Comparison of ENCODE assay signal across 23 mouse cellular contexts in the genomic region with DNA sequence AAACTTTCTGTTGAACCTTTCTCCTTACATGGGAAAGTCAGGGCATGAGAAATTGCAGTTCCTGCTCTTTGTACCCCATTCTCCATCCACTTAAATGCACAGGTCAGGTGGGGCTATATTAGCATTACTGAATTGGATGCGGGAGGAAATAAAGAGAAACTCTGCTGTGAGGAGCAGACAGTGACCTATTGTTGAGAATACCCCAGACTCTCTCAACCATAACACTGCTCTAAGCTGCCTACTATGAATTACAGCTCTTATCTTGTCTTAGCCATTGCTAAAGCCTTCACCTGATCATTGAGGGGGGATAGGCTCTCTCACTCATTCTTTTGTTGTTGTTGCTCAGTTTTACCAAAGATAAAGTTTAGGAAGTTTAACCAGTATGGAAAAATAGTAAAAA.
A peak's percentile ranks its signal among the peaks of the same experiment; 100 is the strongest.
DNase-seq lines count a peak whose midpoint lies in the region; ATAC-seq and TF ChIP-seq lines count a peak whose summit lies in the region.
"Had no signal": no experiment of that assay in that cellular context is flagged by ENCODE, and none has a peak within 500 bp of the region (broad histone marks: within the 10 kb centered on the region; RNA-seq: fewer than 3 reads in every experiment).

No protein-coding gene starts in this region.

- no peak overlapping the region for H3K9ac ChIP-seq in kidney, embryonic 14.5 days (ENCODE audit: low read depth, low read length)
- H3K9ac ChIP-seq in kidney, postnatal 0 days (ENCODE audit: low read depth, low read length) = no peak overlapping the region
- H3K9ac ChIP-seq: forebrain, postnatal 0 days; hindbrain, embryonic 13.5 days had no signal

- H3K4me2 ChIP-seq in kidney, embryonic 14.5 days (replicated peaks; ENCODE audit: low read depth, low read length) = no peak overlapping the region
- H3K4me2 ChIP-seq in kidney, postnatal 0 days (ENCODE audit: low read length) = no peak overlapping the region
- H3K4me2 ChIP-seq: heart, embryonic 11.5 days; hindbrain, embryonic 13.5 days had no signal

- no peak overlapping the region for H3K27ac ChIP-seq in kidney, embryonic 14.5 days (ENCODE audit: low read depth, low read length)
- H3K27ac ChIP-seq in kidney, adult 2 months (ENCODE audit: insufficient read depth, low read depth, low read length) = no peak overlapping the region
- no peak overlapping the region for H3K27ac ChIP-seq in kidney, postnatal 0 days
- H3K27ac ChIP-seq: gastrocnemius, adult 2 months; hindbrain, embryonic 13.5 days had no signal

- DNase-seq in kidney, adult 2 months = no peak
- peak; percentile 17 for DNase-seq in kidney, postnatal 0 days (ENCODE audit: low spot score)
- no peak for DNase-seq in kidney, adult 18-20 months
- DNase-seq in retina, postnatal 1 day = peak; percentile 8
- no peak for DNase-seq in retina, embryonic 14.5 days (ENCODE audit: low spot score)
- no peak for DNase-seq in spleen, adult 12 weeks (ENCODE audit: low spot score)
- DNase-seq: adrenal gland, adult 2 months; adrenal gland, postnatal 14 days; cerebellum, adult 11 months; cerebellum, adult 2 months; cerebellum, adult 9-11 months; cerebellum, postnatal 25 days; embryo, embryonic 11 days; forebrain, postnatal 0 days; gastrocnemius, adult 2 months; gastrocnemius, postnatal 14 days; heart, adult 11 months had no signal

- no peak for TF ChIP-seq CTCF in kidney, adult 2 months (conservative IDR thresholded peaks at IDR 0.05; ENCODE audit: insufficient read depth, insufficient read length, low read depth, low read length)
- no peak for TF ChIP-seq CTCF in kidney, postnatal 0 days (IDR thresholded peaks at IDR 0.05; ENCODE audit: low read depth)

- H3K36me3 ChIP-seq in kidney, embryonic 14.5 days (ENCODE audit: control insufficient read depth, insufficient read depth, low read length) = no peaks in the 10 kb centered on the region
- no peaks in the 10 kb centered on the region for H3K36me3 ChIP-seq in kidney, adult 2 months (ENCODE audit: control insufficient read depth, insufficient read depth, low read length)
- H3K36me3 ChIP-seq in kidney, postnatal 0 days (ENCODE audit: insufficient read depth, low read length) = no peaks in the 10 kb centered on the region
- H3K36me3 ChIP-seq: hindbrain, embryonic 13.5 days had no signal

- no peaks in the 10 kb centered on the region for H3K4me1 ChIP-seq in kidney, embryonic 14.5 days (ENCODE audit: control insufficient read depth, insufficient read depth, low read length)
- H3K4me1 ChIP-seq in kidney, adult 2 months (ENCODE audit: control insufficient read depth, insufficient read depth, low read length) = no peaks in the 10 kb centered on the region
- H3K4me1 ChIP-seq in kidney, postnatal 0 days (replicated peaks; ENCODE audit: insufficient read depth, low read length) = no peaks in the 10 kb centered on the region

- H3K27me3 ChIP-seq in kidney, embryonic 14.5 days (ENCODE audit: control insufficient read depth, insufficient read depth, low read length) = no peaks in the 10 kb centered on the region
- no peaks in the 10 kb centered on the region for H3K27me3 ChIP-seq in kidney, adult 2 months (replicated peaks; ENCODE audit: control insufficient read depth, insufficient read depth, low read length)
- no peaks in the 10 kb centered on the region for H3K27me3 ChIP-seq in kidney, postnatal 0 days (ENCODE audit: insufficient read depth, low read length)
- H3K27me3 ChIP-seq: hindbrain, embryonic 13.5 days had no signal

- peak; percentile 54 for ATAC-seq in kidney, embryonic 14.5 days (ENCODE audit: low FRiP score, low TSS enrichment)
- no peak for ATAC-seq in kidney, postnatal 0 days (replicated peaks; ENCODE audit: low FRiP score, low read depth)
- ATAC-seq: CD4-positive, CD25-positive, alpha-beta regulatory T cell, adult 4 months; forebrain, embryonic 14.5 days; forebrain, postnatal 0 days; hindbrain, embryonic 16.5 days had no signal

- H3K4me3 ChIP-seq in kidney, embryonic 14.5 days (ENCODE audit: low read length) = no peak overlapping the region
- no peak overlapping the region for H3K4me3 ChIP-seq in kidney, adult 2 months (ENCODE audit: insufficient read depth, low read depth, low read length)
- no peak overlapping the region for H3K4me3 ChIP-seq in kidney, postnatal 0 days (replicated peaks; ENCODE audit: low read depth, low read length)
- H3K4me3 ChIP-seq: gastrocnemius, adult 2 months; hindbrain, embryonic 13.5 days had no signal

- H3K9me3 ChIP-seq in kidney, embryonic 14.5 days (ENCODE audit: control insufficient read depth, low read length) = no peaks in the 10 kb centered on the region
- H3K9me3 ChIP-seq in kidney, postnatal 0 days (replicated peaks; ENCODE audit: low read length) = no peaks in the 10 kb centered on the region
- H3K9me3 ChIP-seq: hindbrain, embryonic 13.5 days had no signal

- WGBS in kidney, embryonic 14.5 days = 45% methylated on average over 1 of the region's 1 CpGs
- 40% methylated on average over 1 of the region's 1 CpGs for WGBS in kidney, adult 2 months
- WGBS in kidney, postnatal 0 days = 50% methylated on average over 1 of the region's 1 CpGs

- TF ChIP-seq POLR2A in kidney, adult 2 months (IDR thresholded peaks at IDR 0.05; ENCODE audit: low read depth, low read length) = no peak

Comparison
In these comparisons a context has a peak if more than half of its experiments do, and no peak if none do; other contexts are left out.
1. DNase-seq: peak in kidney, postnatal 0 days (single experiment) and retina, postnatal 1 day (single experiment); none in kidney, adult 2 months (single experiment), kidney, adult 18-20 months (single experiment), retina, embryonic 14.5 days (single experiment) and spleen, adult 12 weeks (single experiment).